Mouse (Mus musculus): ENCODE data around the gene Slc5a4a. TPM values are rescaled to one million over a fixed set of nuclear protein-coding genes. Genes with fewer than 3 reads are reported as not detected.

The Slc5a4a gene
- not detected for total RNA-seq (2021)
- long read RNA-seq, experiment 1: 0 reads
- long read RNA-seq, experiment 2: 0 reads

DNA sequence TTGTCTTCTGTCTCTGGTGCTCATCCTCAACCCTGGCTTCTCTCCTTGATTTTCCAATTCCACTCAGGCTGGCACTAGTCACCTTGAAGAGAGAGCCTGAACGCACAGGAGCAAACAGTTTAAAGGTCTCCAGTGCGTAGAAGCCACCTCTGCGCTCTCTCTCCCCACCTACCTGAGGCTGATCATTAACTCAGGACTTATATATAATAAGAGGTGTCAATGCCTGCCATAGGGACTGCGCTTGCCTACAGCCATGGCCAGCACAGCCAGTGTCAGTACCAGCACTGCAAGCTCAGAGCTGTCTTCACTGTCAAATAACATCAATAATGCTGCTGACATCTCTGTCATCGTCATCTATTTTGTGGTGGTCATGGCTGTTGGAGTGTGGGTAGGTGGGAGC is at the start of gene Slc5a4a:
Gene Slc5a4a, plus strand, starts transcription at position 174 of the 400 bp plus-strand sequence.
- TF ChIP-seq CTCF (IDR thresholded peaks at IDR 0.05): no peak
- no peak for DNase-seq (ENCODE audit: extremely low spot score in 1 of 2, low spot score in 2 of 2)
- Histone ChIP-seq H3K4me3 (no peak within 1 kb of the TSS), H3K27ac (no peak within 1 kb of the TSS)
- intact Hi-C loops (cut with DNase I): no loop called here

DNA sequence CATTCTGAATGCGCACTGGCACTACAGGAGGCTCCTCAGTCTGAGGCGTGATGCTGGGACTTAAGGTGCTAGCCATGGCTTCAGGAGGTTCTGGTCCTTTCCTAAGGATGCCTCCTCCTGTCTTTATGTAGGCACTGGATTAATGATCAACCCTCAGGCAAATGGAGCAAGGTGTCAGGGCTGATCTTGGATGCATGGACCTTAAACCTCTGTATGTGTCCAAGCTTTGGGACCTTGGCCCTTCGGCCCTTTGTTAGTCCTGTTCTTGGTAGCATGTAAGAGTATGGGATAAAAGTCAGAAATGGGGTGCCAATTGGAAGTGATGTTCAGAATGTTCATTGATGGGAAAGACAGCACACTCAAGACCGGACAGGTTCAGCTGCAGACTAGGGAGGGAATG is 36.4 kb upstream of the Slc5a4a start, which contains the start of gene Slc5a4b:
Gene Slc5a4b, minus strand, starts transcription at position 101 of the 400 bp plus-strand sequence.
- intact Hi-C loops (cut with DNase I): no loop called here
- no peak within 1 kb of the TSS for H3K27ac ChIP-seq
- DNase-seq (ENCODE audit: extremely low spot score in 1 of 2, low spot score in 2 of 2): no peak

DNA sequence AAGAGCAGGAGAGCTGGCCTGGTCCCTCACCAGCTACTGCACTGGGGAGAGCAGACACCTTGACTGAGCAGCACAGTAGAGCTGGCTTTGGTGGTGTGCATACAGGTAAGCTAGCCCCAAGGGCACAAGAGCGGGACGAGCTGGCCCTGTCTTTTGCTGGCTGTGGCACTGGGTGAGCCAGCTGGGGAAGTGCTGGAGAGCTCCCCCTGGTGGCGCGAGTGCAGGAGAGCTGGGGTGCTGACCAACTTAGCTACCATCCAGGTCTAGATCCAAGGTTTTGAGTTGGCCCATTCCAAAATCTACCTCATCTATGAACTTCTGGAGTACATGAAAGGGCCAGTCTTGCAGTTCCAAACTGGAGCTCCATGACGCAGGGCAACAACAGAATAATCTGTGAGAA is 29.3 kb upstream of the Slc5a4a start:
- DNase-seq (ENCODE audit: extremely low spot score in 1 of 2, low spot score in 2 of 2): peak in 1 of 2 experiments; percentile 18
- intact Hi-C loops (cut with DNase I): no loop called here
- peak; percentile 68 for TF ChIP-seq CTCF (IDR thresholded peaks at IDR 0.05)
- no peak overlapping the region for H3K4me3 ChIP-seq
- no peak overlapping the region for H3K27ac ChIP-seq

More for the DNA sequence above, 36.4 kb upstream of the Slc5a4a start, which contains the start of gene Slc5a4b:
- no peak within 1 kb of the TSS for H3K4me3 ChIP-seq
- no peak for TF ChIP-seq CTCF (IDR thresholded peaks at IDR 0.05)

DNA sequence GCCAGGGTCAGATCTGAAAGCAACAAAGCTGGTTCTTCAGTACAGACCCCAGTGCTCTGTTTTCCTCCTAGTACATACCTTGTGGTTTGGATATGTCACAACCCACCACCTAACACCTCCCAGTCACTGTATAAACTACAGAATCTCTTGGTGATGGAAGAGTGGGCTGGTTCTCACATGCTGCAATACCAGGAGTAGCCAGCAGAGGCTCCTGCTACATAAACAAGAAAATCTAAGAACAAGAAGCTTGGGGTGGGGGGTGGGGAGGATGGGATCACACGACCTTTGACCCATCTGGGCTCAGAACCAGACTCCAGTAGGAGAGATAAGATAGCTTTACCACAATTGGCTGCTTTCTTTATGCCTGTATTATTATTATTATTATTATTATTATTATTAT is 28.5 kb upstream of the Slc5a4a start:
- peak; percentile 40 for TF ChIP-seq CTCF (IDR thresholded peaks at IDR 0.05)
- intact Hi-C loops (cut with DNase I): no loop called here

DNA sequence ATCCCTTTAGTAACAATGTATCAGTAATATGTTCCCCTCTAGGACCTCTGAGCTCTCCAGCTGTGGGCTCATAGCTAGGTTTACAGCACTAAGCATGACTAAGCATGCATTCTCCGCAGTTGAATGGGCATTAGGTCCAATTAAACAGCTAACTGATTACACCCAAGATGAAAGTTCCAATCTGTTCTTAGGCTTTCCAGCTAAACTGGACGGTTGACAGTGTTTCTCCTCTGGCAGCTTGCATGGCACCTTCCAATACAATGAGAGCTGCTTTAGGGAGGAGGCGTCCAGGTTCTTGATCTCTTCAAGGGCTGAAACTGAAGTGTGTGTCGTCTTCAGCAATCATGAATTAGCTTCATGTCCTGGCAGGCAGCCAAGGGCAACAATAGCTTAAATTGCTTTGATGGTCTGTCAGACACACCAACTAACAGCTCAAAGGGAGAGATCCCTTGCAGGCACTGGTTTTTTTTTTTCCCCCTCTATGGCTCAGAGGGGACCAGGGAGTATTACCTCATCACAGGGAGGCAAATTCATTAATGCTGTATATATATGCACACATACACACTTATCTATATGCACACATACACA is 27.0 kb upstream of the Slc5a4a start:
- intact Hi-C loops (cut with DNase I): no loop called here
- TF ChIP-seq CTCF (IDR thresholded peaks at IDR 0.05): no peak
- no peak overlapping the region for H3K27ac ChIP-seq
- DNase-seq (ENCODE audit: extremely low spot score in 1 of 2, low spot score in 2 of 2): no peak
- no peak overlapping the region for H3K4me3 ChIP-seq

More for the DNA sequence above, 28.5 kb upstream of the Slc5a4a start:
- Histone ChIP-seq H3K27ac (no peak overlapping the region), H3K4me3 (no peak overlapping the region)
- DNase-seq (ENCODE audit: extremely low spot score in 1 of 2, low spot score in 2 of 2): no peak

DNA sequence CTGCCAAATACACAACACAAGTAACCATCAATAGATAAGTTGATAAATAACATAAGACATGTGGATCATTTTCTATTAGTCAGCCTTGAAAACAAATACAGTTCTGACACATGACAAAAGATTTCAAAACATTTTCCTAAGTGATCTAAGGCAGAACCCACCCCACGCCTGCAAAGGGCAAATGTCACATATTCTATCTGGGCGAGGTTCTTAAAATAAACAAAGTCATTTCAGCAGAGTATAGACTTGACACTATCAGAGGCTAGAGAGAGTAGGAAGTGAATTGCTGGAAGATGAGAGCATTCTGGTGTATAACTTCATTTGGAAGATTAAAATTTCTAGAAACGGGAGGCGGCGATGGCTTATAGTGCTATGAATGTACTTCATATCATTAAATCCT is 25.8 kb upstream of the Slc5a4a start:
- DNase-seq (ENCODE audit: extremely low spot score in 1 of 2, low spot score in 2 of 2): no peak
- no peak overlapping the region for H3K27ac ChIP-seq
- no peak for TF ChIP-seq CTCF (IDR thresholded peaks at IDR 0.05)
- intact Hi-C loops (cut with DNase I): no loop called here
- H3K4me3 ChIP-seq: no peak overlapping the region

DNA sequence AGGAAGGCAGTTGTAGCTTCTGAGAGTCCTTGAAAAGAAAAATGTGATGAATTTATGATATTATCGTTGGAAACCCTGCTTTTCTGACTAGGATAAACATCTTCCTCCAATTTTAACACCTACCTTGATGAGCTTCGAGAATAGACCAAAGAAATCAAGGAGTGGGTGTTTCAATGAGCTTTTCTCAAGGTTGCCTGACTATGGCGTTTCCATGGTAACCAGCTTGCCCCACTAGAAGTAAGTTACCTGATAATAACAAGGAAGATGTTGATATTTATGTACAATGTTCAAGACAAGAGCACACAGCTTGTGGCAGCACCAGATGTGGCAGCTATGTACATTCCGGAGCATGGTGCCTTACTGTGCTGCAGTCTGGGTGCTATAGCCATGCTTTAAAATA is 14.7 kb upstream of the Slc5a4a start:
- Histone ChIP-seq H3K4me3 (no peak overlapping the region), H3K27ac (no peak overlapping the region)
- intact Hi-C loops (cut with DNase I): no loop called here
- no peak for DNase-seq (ENCODE audit: extremely low spot score in 1 of 2, low spot score in 2 of 2)
- no peak for TF ChIP-seq CTCF (IDR thresholded peaks at IDR 0.05)

DNA sequence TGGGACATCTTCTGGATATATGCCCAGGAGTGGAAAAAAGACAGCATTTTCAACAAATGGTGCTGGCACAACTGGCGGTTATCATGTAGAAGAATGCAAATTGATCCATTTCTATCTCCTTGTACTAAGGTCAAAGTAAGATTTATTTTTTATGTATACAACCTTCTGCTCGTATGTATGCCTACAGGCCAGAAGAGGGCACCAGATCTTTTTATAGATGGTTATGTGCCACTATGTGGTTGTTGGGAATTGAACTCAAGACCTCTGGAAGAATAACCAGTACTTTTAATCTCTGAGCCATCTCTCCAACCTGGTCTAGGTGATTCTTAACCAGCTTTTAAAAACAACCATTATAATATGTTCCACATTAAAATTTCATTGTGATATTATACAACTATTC is 10.9 kb upstream of the Slc5a4a start:
- no peak overlapping the region for H3K4me3 ChIP-seq
- TF ChIP-seq CTCF (IDR thresholded peaks at IDR 0.05): no peak
- intact Hi-C loops (cut with DNase I): no loop called here
- DNase-seq (ENCODE audit: extremely low spot score in 1 of 2, low spot score in 2 of 2): no peak
- H3K27ac ChIP-seq: no peak overlapping the region

DNA sequence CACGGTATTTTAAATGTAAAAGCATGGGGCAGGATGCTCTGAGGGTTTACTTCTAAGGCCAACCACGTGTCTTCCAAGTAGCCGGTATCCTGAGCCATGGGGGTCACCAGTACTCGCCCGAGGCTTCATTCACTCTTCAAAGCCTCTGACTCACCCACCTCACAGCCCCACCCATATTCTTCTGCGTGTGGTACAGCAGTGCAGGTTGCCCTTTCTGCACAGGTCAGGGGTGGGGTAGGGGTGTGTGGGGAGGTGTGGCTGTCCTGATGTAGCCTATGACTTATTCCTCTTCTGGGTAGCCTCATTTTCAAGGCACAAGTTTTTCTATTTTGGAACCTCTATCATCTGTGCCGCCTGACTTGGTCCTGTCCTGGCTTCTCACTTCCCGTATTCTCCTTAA is 405 bp upstream of the Slc5a4a start:
- Histone ChIP-seq H3K27ac (no peak overlapping the region), H3K4me3 (no peak overlapping the region)
- no peak for TF ChIP-seq CTCF (IDR thresholded peaks at IDR 0.05)
- intact Hi-C loops (cut with DNase I): no loop called here
- no peak for DNase-seq (ENCODE audit: extremely low spot score in 1 of 2, low spot score in 2 of 2)

DNA sequence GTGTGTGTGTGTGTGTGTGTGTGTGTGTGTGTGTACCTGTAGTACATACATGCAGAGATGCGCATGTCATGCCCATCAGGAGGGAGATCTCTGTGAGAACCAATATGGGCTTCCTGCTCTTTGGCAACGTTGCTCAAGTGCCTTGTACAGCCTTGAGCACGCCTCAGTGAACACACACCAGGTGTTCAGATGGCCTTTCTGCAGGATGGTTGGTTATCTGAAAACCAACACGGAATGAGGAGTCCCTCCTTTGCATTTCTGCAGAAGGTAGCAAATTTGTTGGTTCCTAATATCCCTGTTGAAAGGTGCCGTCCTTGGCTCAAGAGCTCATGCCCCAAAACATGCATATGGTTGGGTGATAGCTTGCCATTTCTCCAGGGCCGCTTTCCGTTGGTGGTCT is 8.7 kb downstream of the Slc5a4a start:
- TF ChIP-seq CTCF (IDR thresholded peaks at IDR 0.05): no peak
- intact Hi-C loops (cut with DNase I): no loop called here
- Histone ChIP-seq H3K4me3 (no peak overlapping the region), H3K27ac (no peak overlapping the region)
- no peak for DNase-seq (ENCODE audit: extremely low spot score in 1 of 2, low spot score in 2 of 2)

DNA sequence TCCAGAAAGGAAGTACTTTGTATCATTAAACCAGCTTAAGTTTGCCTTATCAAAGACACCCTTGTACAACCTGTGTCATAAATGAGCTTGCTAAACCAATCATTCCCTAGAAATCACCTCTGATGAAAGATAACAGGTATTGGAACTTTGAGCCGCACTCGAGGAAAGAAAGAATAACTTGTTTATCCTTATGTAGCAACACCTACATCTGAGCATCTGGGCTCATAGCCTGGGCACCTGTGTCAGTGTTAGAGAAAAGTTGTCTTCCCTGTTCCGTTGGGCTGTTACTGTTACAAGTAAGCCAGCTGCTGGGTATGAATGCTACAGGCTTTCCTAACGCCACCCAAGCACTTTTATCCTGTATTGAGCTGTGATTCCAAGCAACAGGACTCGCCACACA is 10.3 kb downstream of the Slc5a4a start:
- Histone ChIP-seq H3K4me3 (no peak overlapping the region), H3K27ac (no peak overlapping the region)
- DNase-seq (ENCODE audit: extremely low spot score in 1 of 2, low spot score in 2 of 2): no peak
- intact Hi-C loops (cut with DNase I): no loop called here
- no peak for TF ChIP-seq CTCF (IDR thresholded peaks at IDR 0.05)

DNA sequence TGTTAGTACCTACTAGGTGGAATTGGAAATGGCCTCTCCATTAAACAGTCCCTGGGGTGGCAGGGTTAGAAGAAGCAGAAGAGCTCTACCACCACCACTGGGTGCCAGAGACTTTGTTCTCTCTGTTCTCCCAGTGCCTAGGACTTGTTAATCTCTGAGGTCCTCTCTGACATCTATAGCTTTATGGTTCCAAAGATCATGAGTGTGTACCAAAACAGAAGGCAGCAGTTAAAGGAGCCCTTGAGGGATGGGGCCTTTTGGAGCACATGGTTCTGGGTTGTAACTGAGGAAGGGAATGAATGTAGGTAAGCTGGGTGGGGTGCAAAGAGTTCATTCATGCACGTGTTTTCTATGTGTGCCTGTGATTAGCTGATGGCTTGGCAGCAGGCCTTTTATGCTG is 10.8 kb downstream of the Slc5a4a start:
- intact Hi-C loops (cut with DNase I): no loop called here
- H3K4me3 ChIP-seq: no peak overlapping the region
- no peak overlapping the region for H3K27ac ChIP-seq
- DNase-seq (ENCODE audit: extremely low spot score in 1 of 2, low spot score in 2 of 2): no peak
- no peak for TF ChIP-seq CTCF (IDR thresholded peaks at IDR 0.05)

DNA sequence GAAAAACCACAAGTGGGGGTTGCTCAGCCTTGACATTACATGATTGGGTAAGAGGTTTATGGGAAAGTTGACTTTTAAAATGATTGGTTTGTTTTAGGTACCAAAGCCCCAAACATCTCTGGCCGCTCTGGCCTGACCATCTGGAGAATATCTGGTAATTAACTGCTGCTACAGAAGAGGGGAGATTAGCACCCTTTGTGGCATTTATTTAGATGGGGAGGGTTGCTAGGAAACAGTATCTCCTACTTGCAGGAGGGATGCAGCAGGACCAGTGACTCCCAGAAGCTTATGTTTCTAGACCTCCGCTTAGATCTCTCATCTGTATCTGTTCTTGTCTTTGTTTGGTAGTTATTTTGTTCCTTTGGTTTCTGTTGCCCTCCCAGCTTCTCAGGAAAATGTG is 27.6 kb downstream of the Slc5a4a start:
- no peak overlapping the region for H3K4me3 ChIP-seq
- intact Hi-C loops (cut with DNase I): no loop called here
- no peak for DNase-seq (ENCODE audit: extremely low spot score in 1 of 2, low spot score in 2 of 2)
- H3K27ac ChIP-seq: no peak overlapping the region
- no peak for TF ChIP-seq CTCF (IDR thresholded peaks at IDR 0.05)

Measured in left cerebral cortex, adult 2 months (tissue).